Mouse (Mus musculus): Measurements from ENCODE around the gene Pgap1.

- TF ChIP-seq CTCF (IDR thresholded peaks at IDR 0.05; ENCODE audit: control insufficient read depth, insufficient read depth, insufficient read length) (no peak), USF1 (IDR thresholded peaks at IDR 0.05; ENCODE audit: low read depth) (no peak)
Measured at GRCm38 (mm10) chr1:54585278-54585846, 27.9 kb upstream of the Pgap1 start.
